Mouse (Mus musculus) mesoderm, embryonic 11.5 days (tissue): ENCODE measurements around the gene Sema3f.

ENCODE experiments used
- DNase-seq: peaks from one replicate; pipeline ENCODE4 v3.0.0-alpha.2; 2012; ENCODE audit warnings: low read depth, low spot score

Gene Sema3f

DNA sequence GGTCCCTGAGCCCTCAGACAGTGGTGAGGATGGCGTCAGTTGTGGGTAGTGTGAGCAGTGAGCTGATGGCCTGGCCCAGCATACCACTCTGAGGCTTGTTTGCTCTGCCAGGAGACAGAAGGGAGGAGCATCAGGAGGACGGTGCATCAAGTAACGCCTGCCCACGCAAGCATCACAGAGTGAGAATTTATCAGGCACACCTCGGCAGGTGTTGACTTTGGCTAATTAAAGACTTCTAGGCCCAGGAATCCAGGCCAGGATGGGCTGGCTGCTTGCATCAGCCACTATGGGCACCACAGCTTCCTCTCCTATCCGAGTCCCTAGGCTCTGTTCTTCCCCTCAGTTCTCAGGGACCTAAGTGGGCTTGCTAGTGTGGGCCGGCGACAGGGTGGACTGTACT is 47.9 kb downstream of the Sema3f start:
- DNase-seq: no peak

GRCm38 (mm10) chr9:107660777-107661176 is 49.5 kb downstream of the Sema3f start:
- no peak for DNase-seq

GRCm38 (mm10) chr9:107659961-107660360 is 50.3 kb downstream of the Sema3f start:
- DNase-seq: no peak

GRCm38 (mm10) chr9:107659551-107659950 is 50.7 kb downstream of the Sema3f start:
- DNase-seq: no peak

DNA sequence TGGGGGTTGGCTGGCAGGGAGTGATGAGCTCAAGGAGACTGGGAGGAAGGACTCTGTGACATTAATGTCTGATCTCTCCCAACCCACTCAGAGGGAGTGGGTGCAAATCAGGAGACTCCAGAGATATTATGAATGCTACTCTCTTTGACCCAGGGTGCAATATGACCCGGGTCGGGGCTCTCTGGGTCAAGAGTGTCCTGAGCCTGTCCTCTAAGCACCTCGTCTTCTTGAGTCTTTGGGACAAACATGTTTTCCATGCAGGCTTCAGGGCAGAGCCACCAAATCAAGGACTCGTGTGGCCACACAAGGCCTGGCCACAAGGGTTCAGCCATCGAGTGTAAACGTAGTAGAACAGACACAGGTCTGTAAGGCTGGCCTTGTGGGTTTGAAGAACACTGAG is 52.2 kb downstream of the Sema3f start:
- DNase-seq: no peak

DNA sequence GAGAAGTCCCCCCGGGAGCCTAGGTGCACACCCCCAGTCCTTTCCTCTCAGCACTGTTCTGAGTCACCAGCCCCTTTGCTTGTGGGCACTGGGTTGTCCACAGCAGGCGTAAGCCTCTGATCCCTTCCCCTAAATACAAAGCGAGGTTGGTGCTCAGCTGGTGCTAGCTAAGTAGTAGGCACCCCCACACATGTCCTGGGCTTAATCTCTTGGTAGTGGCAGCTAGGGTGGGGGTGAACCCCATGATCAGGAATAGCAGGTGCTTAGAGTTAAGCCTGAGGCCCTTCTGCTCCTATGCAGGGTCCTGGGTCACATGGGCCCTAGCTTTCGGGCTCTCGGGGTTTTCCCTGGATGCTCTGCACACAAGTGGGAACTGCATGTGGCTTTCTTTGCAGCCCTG is 53.1 kb downstream of the Sema3f start:
- no peak for DNase-seq

DNA sequence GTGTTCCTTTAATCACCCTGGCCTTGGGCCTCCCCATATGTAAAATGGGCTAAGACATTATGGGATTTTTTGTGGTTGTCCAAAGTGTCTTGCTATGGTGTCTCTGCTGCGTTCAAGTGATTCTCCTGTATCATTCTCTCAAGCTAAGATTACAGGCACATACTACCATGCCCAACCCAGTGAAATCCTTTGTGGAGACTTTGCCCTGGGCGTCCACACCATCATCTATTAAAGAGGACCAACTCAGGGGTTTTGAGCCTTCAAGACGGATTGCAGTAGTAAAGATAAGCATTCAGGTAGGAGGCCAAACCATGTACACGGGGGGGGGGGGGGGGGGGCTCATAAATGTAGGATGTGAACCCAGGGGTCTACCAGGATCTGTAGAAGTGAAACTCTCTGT is 55.7 kb downstream of the Sema3f start:
- no peak for DNase-seq

- no peak for DNase-seq
Observed at GRCm38 (mm10) chr9:107653474-107653873, 56.8 kb downstream of the Sema3f start.

DNA sequence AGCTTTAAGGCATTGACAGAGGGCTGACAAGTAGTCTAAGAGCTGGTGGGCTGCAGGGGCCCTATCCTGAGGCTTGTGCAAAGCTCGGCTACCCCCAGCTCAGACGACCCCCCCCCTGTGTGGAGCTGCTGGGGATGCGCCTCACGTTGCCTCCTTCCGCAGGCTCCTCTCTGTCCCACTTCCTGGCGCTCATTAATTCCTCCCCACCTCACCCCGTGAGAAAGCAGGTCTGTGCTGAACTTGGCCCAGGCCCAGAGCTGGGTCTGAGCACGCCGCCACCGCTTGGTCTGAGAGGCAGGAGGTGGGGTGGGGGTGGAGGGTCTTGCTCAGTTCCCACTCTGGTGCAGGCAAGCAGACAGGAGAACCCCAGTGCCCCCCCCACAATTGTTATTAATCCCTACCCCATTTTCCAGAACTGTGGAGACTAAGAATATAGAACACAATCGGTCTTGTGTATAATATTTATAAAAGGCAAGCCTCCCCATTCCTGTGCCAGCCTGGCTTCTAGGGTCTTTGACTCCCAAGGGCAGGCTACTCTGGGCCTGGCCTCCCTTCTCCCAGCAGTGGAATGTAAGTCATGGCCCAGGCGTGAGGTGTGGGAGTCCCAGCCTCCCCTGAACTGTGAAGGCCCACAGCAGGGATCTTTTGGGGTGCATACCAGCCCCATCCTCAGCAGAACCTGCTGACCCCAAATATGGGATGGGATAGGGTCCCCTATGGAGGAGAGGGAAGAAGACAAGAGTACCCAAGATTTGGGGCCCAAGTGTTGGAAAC is 59.4 kb downstream of the Sema3f start:
- DNase-seq: no peak

- no peak for DNase-seq
Observed at GRCm38 (mm10) chr9:107650225-107650624, 60.0 kb downstream of the Sema3f start.

DNA sequence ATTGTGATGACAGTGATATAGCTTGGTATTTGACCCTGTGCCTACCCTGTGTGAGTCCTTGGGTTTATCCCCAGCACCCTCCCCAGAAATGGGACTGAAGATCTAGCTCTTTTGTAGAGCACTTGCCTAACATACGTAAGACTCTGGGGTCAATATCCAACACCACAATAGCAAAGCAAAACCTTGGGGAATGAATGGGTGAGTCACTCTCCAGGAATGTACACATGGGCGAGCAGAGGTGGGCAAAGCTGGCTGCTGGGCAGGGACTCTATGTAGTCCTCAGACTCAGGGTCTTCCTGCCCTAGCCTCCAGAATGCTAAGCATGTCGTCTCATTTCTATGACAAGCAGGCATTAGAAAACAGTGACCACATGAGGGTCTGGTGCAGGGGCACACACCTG is 61.5 kb downstream of the Sema3f start:
- DNase-seq: no peak

DNA sequence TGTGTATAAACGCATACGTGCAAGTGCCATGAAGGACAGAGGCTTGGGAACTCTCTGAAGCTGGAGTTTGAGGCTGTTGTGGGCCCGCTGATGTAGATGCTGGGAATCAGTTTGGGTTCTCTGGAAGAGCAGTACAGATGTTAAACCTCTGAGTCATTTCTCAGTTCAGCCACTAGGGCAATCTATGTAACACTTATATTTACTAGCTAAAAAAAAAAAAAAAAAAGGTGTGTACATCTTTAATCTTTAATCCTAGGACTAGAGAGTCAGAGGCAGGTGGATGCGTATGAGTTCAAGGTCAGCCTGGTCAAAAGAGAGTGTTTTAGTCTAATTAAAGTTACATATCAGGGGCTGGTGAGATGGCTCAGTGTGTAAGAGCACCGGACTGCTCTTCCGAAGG is 63.3 kb downstream of the Sema3f start:
- DNase-seq: no peak

DNA sequence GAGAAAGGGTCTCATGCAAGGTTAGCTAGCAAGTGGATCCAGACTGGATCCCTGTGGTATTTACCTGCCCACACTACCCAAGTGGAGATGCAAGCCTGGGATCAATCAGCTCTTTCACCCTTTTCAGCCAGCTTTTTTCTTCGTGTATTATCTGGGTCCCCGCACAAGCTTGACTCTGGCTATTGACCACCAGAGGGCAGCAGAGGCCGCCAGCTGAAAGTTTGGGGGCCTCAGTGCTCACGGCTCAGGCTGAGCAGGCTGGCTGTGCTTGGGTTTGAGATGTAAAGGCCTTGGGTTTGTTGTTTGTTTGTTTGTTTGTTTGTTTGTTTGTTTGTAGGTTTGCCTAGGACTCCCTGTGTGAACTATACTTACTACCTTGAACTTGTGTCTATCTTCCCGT is 64.7 kb downstream of the Sema3f start:
- peak; percentile 89 for DNase-seq

- no peak for DNase-seq
Observed at GRCm38 (mm10) chr9:107645153-107645510, 65.1 kb downstream of the Sema3f start.

GRCm38 (mm10) chr9:107644495-107645152 is 65.7 kb downstream of the Sema3f start:
- peak; percentile 94 for DNase-seq

GRCm38 (mm10) chr9:107643544-107644214 is 66.6 kb downstream of the Sema3f start:
- DNase-seq: no peak

DNA sequence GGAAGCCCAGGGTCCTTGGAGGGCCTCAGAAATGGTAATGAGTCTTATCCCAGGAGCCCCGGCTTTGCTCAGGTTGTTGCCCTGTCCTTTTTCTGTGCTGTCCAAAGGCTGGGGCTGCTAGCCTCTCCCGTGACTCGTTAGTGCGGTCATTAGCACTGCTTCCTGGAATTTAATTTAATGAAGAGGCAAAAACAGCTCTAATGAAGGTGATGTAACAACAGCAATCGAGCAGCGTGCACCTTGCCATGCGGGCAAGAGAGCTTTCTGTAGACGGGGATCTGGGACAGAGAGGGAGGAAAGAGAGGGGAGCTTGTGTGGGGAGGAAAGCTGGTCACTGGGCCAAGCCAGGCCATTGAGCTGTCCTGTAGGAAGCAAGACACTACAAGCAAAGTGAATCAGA is 68.6 kb downstream of the Sema3f start:
- DNase-seq: no peak

- DNase-seq: no peak
Observed at GRCm38 (mm10) chr9:107640257-107640772, 70.0 kb downstream of the Sema3f start.

GRCm38 (mm10) chr9:107637070-107637469 is 73.2 kb downstream of the Sema3f start:
- DNase-seq: peak; percentile 80

- DNase-seq: peak; percentile 97
Observed at GRCm38 (mm10) chr9:107635279-107636028, 74.8 kb downstream of the Sema3f start, which contains the start of gene Gnai2. Gene Gnai2 (minus strand): TSS chr9:107635367.

GRCm38 (mm10) chr9:107634406-107635278 is 75.6 kb downstream of the Sema3f start:
- DNase-seq: no peak
